Mouse (Mus musculus) limb, embryonic 14.5 days (tissue): ENCODE results near the gene Dgcr2. TPM values are rescaled to one million over a fixed set of nuclear protein-coding genes. Genes with fewer than 3 reads are reported as not detected.

ENCODE experiments used
- ATAC-seq: fragments of 200-750 bp; cut with Nextera tagmentation; 2 replicates; pipeline ENCODE4 v1.8.0; 2017; ENCODE audit warnings: low read depth, moderate number of reproducible peaks, moderate TSS enrichment; ENCODE audit not compliant: low FRiP score
- DNase-seq: peaks from one replicate; pipeline ENCODE4 v3.0.0-alpha.2; 2015; ENCODE audit warnings: low spot score
- H3K27ac ChIP-seq: fragments of 300-500 bp; sonication (generic); replicated peaks from 2 replicates; pipeline ENCODE4 v1.5.1; 2014; ENCODE audit warnings: low read depth, mild to moderate bottlenecking, low read length, moderate library complexity, mixed read lengths
- H3K27me3 ChIP-seq: fragments of 300-500 bp; sonication (generic); 2 replicates; pipeline ENCODE4 v1.6.1; 2014; ENCODE audit warnings: low read length, mixed read lengths; ENCODE audit not compliant: control insufficient read depth, insufficient read depth
- H3K36me3 ChIP-seq: fragments of 300-500 bp; sonication (generic); 2 replicates; pipeline ENCODE4 v1.6.1; 2014; ENCODE audit warnings: mild to moderate bottlenecking, low read length, moderate library complexity, mixed read lengths; ENCODE audit not compliant: control insufficient read depth, insufficient read depth
- H3K4me1 ChIP-seq: fragments of 300-500 bp; sonication (generic); 2 replicates; pipeline ENCODE4 v1.6.1; 2014; ENCODE audit warnings: antibody characterized with exemption, low read length, mixed read lengths; ENCODE audit not compliant: control insufficient read depth, insufficient read depth
- H3K4me2 ChIP-seq: fragments of 300-500 bp; sonication (generic); replicated peaks from 2 replicates; pipeline ENCODE4 v1.6.1; 2014; ENCODE audit warnings: low read depth, mild to moderate bottlenecking, low read length, moderate library complexity; ENCODE audit not compliant: severe bottlenecking
- H3K4me3 ChIP-seq: fragments of 300-500 bp; sonication (generic); replicated peaks from 2 replicates; pipeline ENCODE4 v1.5.1; 2014; ENCODE audit warnings: low read length
- H3K9ac ChIP-seq: fragments of 300-500 bp; sonication (generic); 2 replicates; pipeline ENCODE4 v1.6.1; 2014; ENCODE audit warnings: mild to moderate bottlenecking, low read depth, low read length, moderate library complexity; ENCODE audit not compliant: severe bottlenecking
- H3K9me3 ChIP-seq: fragments of 300-500 bp; sonication (generic); 2 replicates; pipeline ENCODE4 v1.6.1; 2016; ENCODE audit warnings: low read length; ENCODE audit not compliant: control insufficient read depth
- POLR2A ChIP-seq: fragments of 200-500 bp; IDR thresholded peaks from 2 replicates; pipeline ENCODE4 v1.8.0; 2012; ENCODE audit warnings: inconsistent platforms, mild to moderate bottlenecking, moderate library complexity, borderline replicate concordance; ENCODE audit not compliant: insufficient read depth, insufficient read length; ENCODE audit errors: extremely low read depth
- WGBS: fragments of 180-500 bp; shearing (Covaris S2); extraction: QIAGEN DNeasy Blood & Tissue Kit; methylation state at CpG from one replicate; pipeline ENCODE4 v1.1.7; 2014; 5-methylcytosine and 5-hydroxymethylcytosine counted together
- polyA plus RNA-seq, 2 experiments: library from polyadenylated mRNA; depleted of rRNA in 1 of 2; stranded (reverse) in 1 of 2; unstranded in 1 of 2; fragments of >200 nt; fragmentation: Nextera tagmentation in 1 of 2; extraction: Ambion mirVana in 1 of 2; gene quantifications; 2 replicates each; pipeline versions ENCODE4 v1.2.1 to v1.2.3; 2012 to 2014

Gene Dgcr2
- polyA plus RNA-seq, 2 experiments, result 90.2 to 116 TPM

DNA sequence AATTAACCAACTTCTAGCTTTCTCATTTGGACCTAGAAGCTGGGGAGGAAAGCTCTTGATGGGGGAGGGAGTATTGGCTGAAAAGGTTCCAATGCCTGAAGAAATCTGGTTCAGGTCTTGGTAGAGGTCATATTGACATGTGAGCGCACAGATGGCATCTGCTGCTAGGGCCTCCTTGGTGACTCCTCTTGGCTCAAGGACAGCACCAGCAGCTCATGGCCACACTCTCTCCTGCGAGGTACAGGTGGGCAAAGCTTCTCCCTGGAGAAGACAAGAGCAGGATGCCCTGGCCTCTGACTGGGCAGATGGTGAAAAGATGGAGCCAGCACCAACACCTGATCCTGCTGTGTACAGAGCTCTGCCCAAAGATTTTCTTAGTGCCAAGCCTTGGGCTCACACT, 71.9 kb downstream of the Dgcr2 start:
- DNase-seq (no peak), ATAC-seq (no peak)
- no peak overlapping the region for H3K4me3 ChIP-seq

DNA sequence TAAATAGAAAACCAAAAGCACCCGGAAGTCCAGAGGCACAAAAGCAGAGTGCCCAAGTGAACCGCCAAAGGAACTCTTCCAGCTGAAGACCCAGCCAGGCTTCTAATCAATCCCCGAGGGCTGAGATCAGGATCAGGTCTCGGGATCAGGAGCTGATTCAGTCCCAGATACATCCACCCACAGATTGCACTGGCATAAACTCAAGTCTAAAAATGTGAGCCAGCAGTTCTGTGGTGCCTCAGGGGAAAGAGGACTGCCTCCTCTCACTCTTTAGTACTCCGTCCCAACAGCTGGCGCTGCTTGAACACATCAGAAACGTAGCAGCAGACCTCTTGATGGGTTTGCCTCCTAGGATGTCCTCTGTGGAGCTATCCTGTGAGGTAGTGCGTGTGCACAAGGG, 81.8 kb downstream of the Dgcr2 start:
- H3K9me3 ChIP-seq, result no peaks in the 10 kb centered on the region
- no peak for DNase-seq
- H3K27ac ChIP-seq, result no peak overlapping the region
- H3K4me1 ChIP-seq, result peaks cover 8% of the 10 kb centered on the region
- no peaks in the 10 kb centered on the region for H3K36me3 ChIP-seq
- H3K4me2 ChIP-seq, result no peak overlapping the region
- peak overlapping the region; percentile 74; the same call in 1 of the 2 replicates for H3K9ac ChIP-seq
- no peak overlapping the region for H3K4me3 ChIP-seq
- no peak for TF ChIP-seq POLR2A
- 72% methylated on average over 8 of the region's 8 CpGs for WGBS
- ATAC-seq, result no peak
- H3K27me3 ChIP-seq, result no peaks in the 10 kb centered on the region

More for the DNA sequence above, 71.9 kb downstream of the Dgcr2 start:
- Histone ChIP-seq H3K9me3 (no peaks in the 10 kb centered on the region), H3K4me2 (no peak overlapping the region), H3K27ac (no peak overlapping the region), H3K36me3 (no peaks in the 10 kb centered on the region), H3K4me1 (no peaks in the 10 kb centered on the region), H3K9ac (no peak overlapping the region), H3K27me3 (no peaks in the 10 kb centered on the region)
- no peak for TF ChIP-seq POLR2A
- 86% methylated on average over 2 of the region's 2 CpGs for WGBS

DNA sequence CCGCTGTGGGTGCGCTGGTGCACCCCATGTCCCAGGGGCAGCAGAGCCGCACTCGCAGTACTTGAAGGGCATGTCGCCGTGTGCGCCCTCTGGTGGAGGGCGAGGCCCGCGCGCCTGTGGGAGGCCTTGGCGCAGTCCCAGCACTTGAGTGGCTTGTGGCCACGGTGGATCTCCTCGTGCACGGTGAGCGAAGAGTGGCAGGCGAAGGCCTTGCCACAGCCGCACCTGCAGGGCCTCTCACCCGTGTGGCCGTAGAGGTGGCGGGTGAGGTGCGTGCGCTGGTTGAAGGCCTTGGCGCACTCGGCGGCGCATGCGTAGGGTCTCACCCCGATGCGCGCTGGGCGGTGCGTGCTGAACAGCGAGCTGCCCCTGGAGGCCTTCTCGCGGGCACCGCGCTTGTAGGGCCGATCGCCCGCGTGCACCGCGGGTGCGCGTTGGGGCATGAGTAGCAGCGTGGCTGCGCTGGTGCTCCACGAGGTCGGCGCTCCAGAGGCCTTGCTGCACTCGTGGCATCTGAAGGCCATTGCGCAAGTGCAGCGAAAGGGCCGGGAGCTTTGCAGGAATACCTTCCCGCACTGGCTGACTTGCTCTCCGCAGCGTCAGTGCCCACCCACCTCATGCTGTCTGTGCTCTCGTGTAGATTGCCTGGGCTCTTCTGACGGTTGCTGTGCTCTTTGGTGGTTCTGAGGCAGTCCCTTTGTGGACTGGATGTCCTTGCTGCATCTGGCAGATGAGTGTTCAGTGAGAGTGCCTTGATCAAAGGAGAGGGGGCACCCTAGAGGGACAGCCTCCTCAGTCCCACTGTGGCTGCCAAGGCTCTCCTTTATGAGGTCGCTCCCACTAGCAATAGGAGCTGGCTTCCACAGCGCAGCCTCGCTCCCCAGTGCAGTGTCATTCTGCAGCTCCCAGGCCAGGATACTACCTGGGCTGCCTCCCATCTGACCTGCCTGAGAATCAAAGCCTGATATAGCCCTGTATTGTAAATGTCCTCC, 82.7 kb downstream of the Dgcr2 start:
- DNase-seq (peak; percentile 71), ATAC-seq (peak; percentile 86)
- H3K4me3 ChIP-seq, result peak overlapping the region; percentile 51
- peak overlapping the region; percentile 69 for H3K27ac ChIP-seq
- no peak; the same call in 1 of the 2 replicates for TF ChIP-seq POLR2A
- 2% methylated on average over 59 of the region's 63 CpGs for WGBS
- no peaks in the 10 kb centered on the region for H3K9me3 ChIP-seq
- peaks cover 12% of the 10 kb centered on the region for H3K4me1 ChIP-seq
- H3K27me3 ChIP-seq, result no peaks in the 10 kb centered on the region
- peak overlapping the region; percentile 77 for H3K4me2 ChIP-seq
- H3K9ac ChIP-seq, result peak overlapping the region; percentile 74
- no peaks in the 10 kb centered on the region for H3K36me3 ChIP-seq

DNA sequence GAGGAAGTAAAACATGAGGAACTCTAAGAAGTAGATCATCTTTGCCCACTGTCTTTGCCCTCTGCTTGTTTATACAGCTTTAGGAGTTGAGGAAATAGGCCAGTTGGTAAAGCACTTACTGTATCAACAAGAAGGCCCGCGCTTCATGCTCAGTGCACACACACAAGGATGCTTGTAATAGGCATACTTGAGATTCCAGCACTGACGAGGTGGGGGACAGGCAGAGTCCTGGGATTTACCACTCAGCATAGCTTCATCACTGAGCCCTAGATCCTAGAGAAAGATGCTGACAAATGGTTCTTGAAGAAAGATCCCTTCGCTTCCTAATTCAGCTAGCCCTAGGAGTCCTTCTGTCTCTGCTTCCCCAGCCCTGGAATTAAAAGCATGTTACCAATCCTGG, 85.2 kb downstream of the Dgcr2 start:
- Histone ChIP-seq H3K4me1 (peaks cover 34% of the 10 kb centered on the region), H3K27ac (no peak overlapping the region), H3K9ac (no peak overlapping the region), H3K4me3 (no peak overlapping the region), H3K36me3 (peaks cover 9% of the 10 kb centered on the region), H3K27me3 (no peaks in the 10 kb centered on the region), H3K9me3 (no peaks in the 10 kb centered on the region), H3K4me2 (no peak overlapping the region)
- DNase-seq (no peak), ATAC-seq (no peak)
- TF ChIP-seq POLR2A, result no peak
- WGBS, result 49% methylated on average over 4 of the region's 4 CpGs

DNA sequence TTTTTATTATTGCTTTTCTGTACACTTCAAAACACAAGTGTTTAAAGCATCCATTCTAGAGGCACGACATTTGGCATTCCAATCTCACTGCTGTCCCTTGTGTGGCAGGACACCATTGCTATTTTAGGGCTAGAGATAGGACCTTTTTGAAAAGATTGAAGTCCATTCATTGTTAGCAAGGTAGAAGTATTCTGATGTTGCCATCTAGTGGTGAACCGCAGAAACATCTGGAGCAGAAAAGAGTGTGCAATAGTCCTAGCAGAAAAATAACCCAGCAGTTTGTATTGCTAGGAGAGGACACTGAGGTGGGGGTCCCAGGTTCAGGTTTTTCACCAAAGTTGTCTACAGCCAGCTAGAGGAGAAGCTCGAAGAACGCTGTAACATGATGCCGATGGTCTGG, 86.2 kb downstream of the Dgcr2 start:
- WGBS, result 3% methylated on average over 5 of the region's 5 CpGs
- ATAC-seq (no peak), DNase-seq (peak; percentile 90)
- peaks cover 20% of the 10 kb centered on the region for H3K36me3 ChIP-seq
- H3K27ac ChIP-seq, result no peak overlapping the region
- peaks cover 44% of the 10 kb centered on the region for H3K4me1 ChIP-seq
- TF ChIP-seq POLR2A, result no peak
- no peaks in the 10 kb centered on the region for H3K9me3 ChIP-seq
- H3K9ac ChIP-seq, result no peak overlapping the region
- H3K27me3 ChIP-seq, result no peaks in the 10 kb centered on the region
- H3K4me2 ChIP-seq, result no peak overlapping the region
- H3K4me3 ChIP-seq, result no peak overlapping the region
